Mouse (Mus musculus): ENCODE results near the gene Aifm2.

Aifm2 gene

GRCm38 (mm10) chr10:61715996-61716864, 1.2 kb downstream of the Aifm2 start:
- no peak for DNase-seq (ENCODE audit: low spot score in 2 of 2)

DNA sequence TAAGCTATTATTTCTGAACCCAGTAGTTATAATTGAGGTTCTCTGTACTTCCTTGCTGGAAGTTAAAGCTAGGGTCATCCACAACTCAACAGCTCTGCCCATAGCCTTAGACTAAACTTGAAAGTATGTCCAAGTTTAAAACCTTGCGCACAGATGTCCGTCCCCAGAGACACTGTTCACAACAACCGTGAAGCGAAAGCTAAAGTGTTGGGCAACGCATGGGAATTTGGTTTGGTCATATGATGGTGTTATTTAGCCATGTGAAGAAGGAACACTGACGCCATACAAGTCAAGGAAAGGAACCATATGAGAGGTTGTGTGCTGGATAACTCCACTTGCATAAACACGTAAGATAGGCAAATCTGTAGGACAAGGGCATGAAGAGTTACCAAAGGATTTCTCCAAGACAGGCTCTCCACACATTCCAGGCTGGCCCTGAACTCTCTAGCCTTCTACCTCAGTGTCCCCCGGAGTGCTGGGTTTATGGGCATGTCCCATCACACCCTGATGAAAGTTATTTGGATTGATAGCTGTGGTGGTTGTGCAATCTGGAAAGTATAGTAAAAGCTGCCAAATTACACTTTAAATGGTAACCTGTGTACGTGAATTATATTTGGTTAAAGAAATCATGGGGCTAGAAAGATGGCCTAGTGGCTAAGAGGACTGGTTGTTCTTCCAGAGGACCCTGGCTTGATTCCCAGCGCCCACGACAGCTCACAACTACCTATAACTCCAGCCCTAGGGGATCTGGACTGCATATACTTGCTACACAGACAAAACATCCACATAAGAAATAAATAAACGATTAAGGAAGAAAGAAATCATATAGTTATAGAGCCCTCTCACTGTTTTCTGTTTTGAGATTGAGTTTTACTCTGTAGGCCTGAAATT, 2.6 kb downstream of the Aifm2 start:
- no peak for DNase-seq (ENCODE audit: low spot score in 2 of 2)

DNA sequence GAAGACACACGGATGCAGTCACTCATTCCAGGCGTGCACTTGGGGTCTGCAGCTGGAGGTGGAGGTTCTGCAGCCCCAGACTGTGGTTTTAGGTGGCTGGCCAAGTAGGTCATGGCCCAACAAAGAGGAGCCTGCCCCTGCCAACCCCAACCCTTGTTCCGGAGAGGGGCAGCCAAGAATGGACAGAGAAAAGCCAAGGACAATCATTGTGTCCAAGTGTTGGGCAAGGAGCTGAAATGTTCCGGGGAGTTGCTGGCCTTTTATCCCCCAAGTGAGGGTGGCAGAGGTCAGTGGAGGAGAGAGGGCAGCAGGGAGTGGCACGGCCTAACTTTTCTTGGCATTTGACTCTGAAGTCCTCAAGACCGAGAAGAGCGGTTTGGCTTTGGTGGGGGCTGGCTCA, 5.3 kb downstream of the Aifm2 start:
- DNase-seq (ENCODE audit: low spot score in 2 of 2), result no peak

GRCm38 (mm10) chr10:61722215-61722614, 7.2 kb downstream of the Aifm2 start:
- DNase-seq (ENCODE audit: low spot score in 2 of 2), result no peak

DNA sequence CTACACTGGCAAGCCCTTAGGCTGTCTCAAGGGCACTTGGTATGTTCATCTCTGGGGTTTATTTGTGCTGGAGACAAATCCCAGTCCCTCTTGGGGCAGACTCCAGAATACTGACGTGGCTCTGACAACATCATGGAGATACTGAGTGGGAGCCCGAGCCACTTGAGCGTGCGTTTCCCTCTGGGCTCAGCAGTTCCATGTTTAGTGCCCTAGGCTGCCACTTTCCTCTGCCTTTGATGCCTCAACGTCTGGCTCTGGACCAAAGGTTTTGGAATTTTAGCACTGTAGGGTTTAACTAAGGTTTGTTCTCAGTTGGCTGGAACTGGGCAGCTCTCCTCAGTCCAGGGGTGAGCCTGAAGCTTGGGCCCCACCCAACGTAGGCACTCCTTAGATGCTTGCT, 8.2 kb downstream of the Aifm2 start:
- no peak for DNase-seq (ENCODE audit: low spot score in 2 of 2)

DNA sequence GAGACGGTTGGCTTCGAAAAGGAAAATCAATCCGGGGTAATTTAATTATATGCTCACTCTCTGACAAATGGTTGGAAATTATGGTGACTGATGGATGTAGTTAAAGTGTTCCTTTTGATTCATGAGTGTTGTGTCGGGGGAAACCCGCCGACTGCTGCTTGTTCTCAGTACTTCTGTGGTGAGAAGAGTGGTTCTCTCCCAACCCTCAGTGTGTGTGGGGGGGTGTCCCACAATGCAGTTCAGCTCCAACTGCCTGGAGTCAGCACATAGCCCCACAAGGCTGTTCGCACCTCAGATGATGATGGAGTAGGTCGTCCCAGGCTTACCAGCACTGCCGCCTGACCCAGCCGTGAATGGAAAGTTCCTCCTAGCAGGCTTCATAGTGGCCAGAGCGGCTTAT, 14.1 kb downstream of the Aifm2 start:
- no peak for DNase-seq (ENCODE audit: low spot score in 2 of 2)

- DNase-seq (ENCODE audit: low spot score in 2 of 2), result no peak
Observed at GRCm38 (mm10) chr10:61730171-61730570, 15.1 kb downstream of the Aifm2 start.

DNA sequence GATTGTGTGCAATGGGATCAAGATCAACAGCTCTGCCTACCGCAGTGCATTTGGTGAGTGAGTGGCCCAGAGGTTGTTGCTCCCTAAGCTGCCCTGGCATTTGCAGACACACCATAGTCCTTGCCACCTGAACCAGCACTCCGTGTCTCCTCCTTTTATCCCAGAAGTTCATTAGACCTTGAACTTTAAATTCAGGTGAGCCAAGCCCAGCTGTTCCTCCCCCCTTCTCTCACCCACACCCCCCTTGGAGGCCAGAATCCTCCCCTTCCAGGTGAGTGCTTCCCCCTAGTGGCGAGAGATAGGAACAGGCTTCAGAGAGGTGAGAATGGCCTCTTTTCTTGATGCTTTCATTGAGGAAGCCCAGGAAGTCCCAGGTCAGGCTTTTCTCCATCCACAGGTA, 19.3 kb downstream of the Aifm2 start:
- no peak for DNase-seq (ENCODE audit: low spot score in 2 of 2)

DNA sequence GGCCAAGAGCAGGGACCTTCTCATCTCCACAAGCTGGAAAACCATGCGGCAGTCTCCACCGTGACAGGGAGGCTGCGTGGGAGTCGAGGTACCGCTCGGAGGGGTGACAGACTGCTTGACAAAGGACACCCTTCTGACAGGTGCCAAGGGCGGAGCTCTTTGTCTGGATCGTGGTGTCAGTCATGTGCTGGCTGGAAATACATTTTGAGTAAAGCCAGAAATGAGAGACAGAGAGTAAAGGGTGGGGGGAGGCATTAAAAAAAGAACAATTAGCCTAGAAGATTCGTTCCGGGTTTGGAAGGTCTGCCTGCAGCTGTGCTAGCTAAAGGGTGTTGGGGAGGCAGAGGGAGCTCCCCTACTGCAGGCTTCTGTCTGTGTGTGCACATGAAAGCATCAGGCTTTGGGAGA, 21.6 kb downstream of the Aifm2 start:
- peak; percentile 31 to 40 for DNase-seq (ENCODE audit: low spot score in 2 of 2)

- DNase-seq (ENCODE audit: low spot score in 2 of 2), result no peak
Observed at GRCm38 (mm10) chr10:61737537-61737936, 22.5 kb downstream of the Aifm2 start.

- DNase-seq (ENCODE audit: low spot score in 2 of 2), result no peak
Observed at GRCm38 (mm10) chr10:61738126-61738525, 23.1 kb downstream of the Aifm2 start.

GRCm38 (mm10) chr10:61741306-61741705, 26.2 kb downstream of the Aifm2 start:
- no peak for DNase-seq (ENCODE audit: low spot score in 2 of 2)

- no peak for DNase-seq (ENCODE audit: low spot score in 2 of 2)
Observed at GRCm38 (mm10) chr10:61741873-61742272, 26.8 kb downstream of the Aifm2 start.

- no peak for DNase-seq (ENCODE audit: low spot score in 2 of 2)
Observed at GRCm38 (mm10) chr10:61742336-61742735, 27.3 kb downstream of the Aifm2 start.

- no peak for DNase-seq (ENCODE audit: low spot score in 2 of 2)
Observed at GRCm38 (mm10) chr10:61745133-61745532, 30.1 kb downstream of the Aifm2 start.

- no peak for DNase-seq (ENCODE audit: low spot score in 2 of 2)
Observed at GRCm38 (mm10) chr10:61747302-61747701, 32.2 kb downstream of the Aifm2 start.

- DNase-seq (ENCODE audit: low spot score in 2 of 2), result no peak
Observed at GRCm38 (mm10) chr10:61750014-61750413, 35.0 kb downstream of the Aifm2 start.

DNA sequence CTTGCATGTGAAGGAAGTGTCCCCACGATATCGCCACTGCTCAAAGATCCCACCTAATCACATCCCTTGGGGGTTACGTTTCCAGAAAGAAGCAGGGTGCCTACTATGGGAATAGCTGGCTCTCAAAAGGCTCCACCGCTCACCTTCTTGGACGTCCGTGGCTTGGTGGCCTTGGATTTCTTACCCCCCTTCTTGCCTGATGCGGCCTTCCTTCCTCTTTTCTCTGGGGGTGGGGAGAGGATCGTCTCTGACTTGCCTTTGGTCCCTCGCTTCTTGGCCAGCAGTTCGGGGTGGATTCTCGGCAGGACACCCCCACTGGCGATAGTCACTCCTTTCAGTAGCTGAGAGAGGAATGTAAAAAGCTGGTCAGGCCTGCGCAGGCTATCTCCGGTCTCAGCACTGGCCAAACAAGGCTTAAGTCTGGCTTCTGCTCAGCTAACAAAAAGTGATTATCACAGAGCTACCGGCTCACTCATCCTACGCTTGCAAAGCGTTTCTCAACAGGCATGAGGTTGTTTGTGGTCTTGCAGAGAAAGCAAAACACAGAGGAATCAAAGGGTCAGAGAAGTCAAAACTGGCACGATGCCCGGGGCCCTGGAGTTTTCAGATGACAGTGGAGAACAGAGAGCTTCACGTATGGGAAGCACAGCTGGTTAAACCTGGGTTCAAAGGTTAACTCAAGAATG, 36.6 kb downstream of the Aifm2 start:
- DNase-seq (ENCODE audit: low spot score in 2 of 2), result no peak

DNA sequence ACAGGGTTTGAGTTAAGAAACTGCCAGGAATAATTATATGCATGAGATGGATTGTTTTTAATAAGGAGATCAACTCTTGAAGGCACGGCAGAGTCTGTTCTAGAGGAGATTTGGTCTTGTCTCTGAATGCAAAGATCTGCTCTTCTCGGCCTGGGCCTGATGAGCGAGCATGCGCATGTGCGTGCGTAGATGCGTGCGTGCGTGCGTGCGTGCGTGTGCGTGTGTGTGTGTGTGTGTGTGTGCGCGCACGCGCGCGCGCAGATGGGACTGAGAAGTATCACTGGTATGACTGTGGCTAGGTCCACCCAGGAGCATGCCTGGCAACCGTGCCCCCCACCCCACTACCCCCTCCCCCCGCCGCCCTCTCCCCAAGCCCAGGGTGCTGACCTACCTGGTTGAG, 38.0 kb downstream of the Aifm2 start:
- DNase-seq (ENCODE audit: low spot score in 2 of 2), result no peak

GRCm38 (mm10) chr10:61757022-61757421, 42.0 kb downstream of the Aifm2 start:
- DNase-seq (ENCODE audit: low spot score in 2 of 2), result no peak

DNA sequence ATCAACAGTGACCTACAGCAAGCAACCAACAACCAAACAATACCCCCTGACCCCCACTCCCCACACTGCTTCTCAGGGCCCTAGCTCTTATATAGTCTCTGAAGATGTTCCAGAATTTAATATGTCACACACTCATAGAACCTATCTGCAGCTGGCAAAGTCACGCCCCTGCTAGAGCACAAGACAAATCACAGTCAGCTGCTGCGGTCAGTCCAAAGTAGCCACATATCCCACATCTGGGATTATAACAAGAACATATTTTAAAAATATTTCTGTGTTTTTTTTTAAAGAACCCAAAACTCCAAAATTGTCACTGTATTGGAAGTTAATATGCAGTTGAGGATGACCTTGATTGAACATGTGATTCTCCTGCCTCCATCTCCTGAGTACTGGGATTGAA, 43.8 kb downstream of the Aifm2 start:
- DNase-seq (ENCODE audit: low spot score in 2 of 2), result no peak

DNA sequence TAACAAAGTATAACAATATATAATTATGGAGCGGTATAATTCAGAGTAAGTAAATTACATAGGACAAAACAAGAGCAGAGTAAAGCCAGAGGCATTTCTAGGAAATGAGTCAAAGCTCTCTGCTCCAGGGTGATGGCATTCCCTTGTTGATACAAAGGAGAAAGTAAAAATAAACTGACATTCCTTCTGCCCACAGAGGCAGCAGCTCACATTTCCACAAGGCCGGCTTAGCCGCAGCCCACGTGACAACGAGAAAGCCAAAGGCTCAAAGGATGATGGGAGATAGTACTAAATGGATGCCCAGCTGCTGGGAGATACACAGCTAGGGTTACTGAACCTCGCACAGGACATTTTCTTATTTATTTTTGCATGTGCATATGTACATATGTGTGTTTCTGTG, 44.8 kb downstream of the Aifm2 start:
- no peak for DNase-seq (ENCODE audit: low spot score in 2 of 2)
